ENCODE assay signal across 9 mouse cellular contexts in genomic region chr6:135907540-135908320, GRCm38 (mm10).
DNase-seq lines count a peak whose midpoint lies in the region; ATAC-seq lines count a peak whose summit lies in the region.
"Had no signal": no experiment of that assay in that cellular context is flagged by ENCODE, and none has a peak within 500 bp of the region (broad histone marks: within the 10 kb centered on the region; RNA-seq: fewer than 3 reads in every experiment).

No protein-coding gene starts in this region.

- no peak overlapping the region for H3K4me2 ChIP-seq in hindbrain, embryonic 16.5 days (ENCODE audit: low read length)
- H3K4me2 ChIP-seq: limb, embryonic 15.5 days had no signal

- no peak overlapping the region for H3K27ac ChIP-seq in hindbrain, embryonic 16.5 days (ENCODE audit: low read depth, low read length)
- H3K27ac ChIP-seq: limb, embryonic 15.5 days had no signal

- WGBS in hindbrain, embryonic 16.5 days = 23% methylated on average over 20 of the region's 20 CpGs

- peaks cover 11% of the 10 kb centered on the region for H3K4me1 ChIP-seq in hindbrain, embryonic 16.5 days (ENCODE audit: control insufficient read depth, insufficient read depth, low read depth, low read length)

- H3K9me3 ChIP-seq in hindbrain, embryonic 16.5 days (ENCODE audit: control insufficient read depth, low read length) = no peaks in the 10 kb centered on the region
- H3K9me3 ChIP-seq: limb, embryonic 15.5 days had no signal

- no peaks in the 10 kb centered on the region for H3K27me3 ChIP-seq in hindbrain, embryonic 16.5 days (replicated peaks; ENCODE audit: control insufficient read depth, insufficient read depth, low read length)

- H3K9ac ChIP-seq in hindbrain, embryonic 16.5 days (ENCODE audit: low read depth, low read length) = no peak overlapping the region
- H3K9ac ChIP-seq: limb, embryonic 15.5 days had no signal

- ATAC-seq in hindbrain, embryonic 16.5 days = peak; percentile 71

- no peak overlapping the region for H3K4me3 ChIP-seq in hindbrain, embryonic 16.5 days (ENCODE audit: low read length)
- H3K4me3 ChIP-seq: limb, embryonic 15.5 days had no signal

- H3K36me3 ChIP-seq in hindbrain, embryonic 16.5 days (ENCODE audit: control insufficient read depth, insufficient read depth, low read length) = no peaks in the 10 kb centered on the region
- H3K36me3 ChIP-seq: limb, embryonic 15.5 days had no signal

- peak; percentile 81 to 93 for DNase-seq in adrenal gland, adult (ENCODE audit: inconsistent age in 2 of 2, low spot score in 1 of 2)
- DNase-seq in cerebellum, postnatal 36 days = peak; percentile 82 to 85
- DNase-seq in gastrocnemius, adult 18-20 months (ENCODE audit: low spot score) = peak; percentile 34
- DNase-seq in layer of hippocampus, postnatal 25 days (ENCODE audit: extremely low spot score in 1 of 2, low spot score in 1 of 2) = peak; percentile 82 to 98
- peak; percentile 65 to 78 for DNase-seq in lung, postnatal 4 days
- DNase-seq in right cerebral cortex, postnatal 10 days (ENCODE audit: low spot score in 2 of 2) = peak; percentile 94
- DNase-seq in urinary bladder, postnatal 36 days (ENCODE audit: low spot score in 2 of 2) = peak; percentile 60 to 67

Comparison
In these comparisons a context has a peak if more than half of its experiments do, and no peak if none do; other contexts are left out.
1. DNase-seq: peak in every context shown above with its lines; median percentile 94 in right cerebral cortex, postnatal 10 days; 90 in layer of hippocampus, postnatal 25 days; 87 in adrenal gland, adult; 84 in cerebellum, postnatal 36 days; 72 in lung, postnatal 4 days; 64 in urinary bladder, postnatal 36 days; 34 in gastrocnemius, adult 18-20 months.